Mouse (Mus musculus) cerebellum, adult 11-12 months (tissue): Measurements from ENCODE around the gene Gabbr2.
A peak's percentile ranks its signal among the peaks of the same experiment; 100 is the strongest.

Experiments
- DNase-seq: peaks from one replicate; pipeline ENCODE4 v3.0.0; 2022

Gabbr2 gene

GRCm38 (mm10) chr4:46914606-46915005 is 77.1 kb downstream of the Gabbr2 start:
- DNase-seq, result no peak

GRCm38 (mm10) chr4:46906036-46906691 is 85.5 kb downstream of the Gabbr2 start:
- no peak for DNase-seq

GRCm38 (mm10) chr4:46905152-46905551 is 86.5 kb downstream of the Gabbr2 start:
- DNase-seq, result no peak

GRCm38 (mm10) chr4:46904129-46904528 is 87.5 kb downstream of the Gabbr2 start:
- DNase-seq, result no peak

- no peak for DNase-seq
These were observed 93.1 kb downstream of the Gabbr2 start for GRCm38 (mm10) chr4:46898546-46898945.

GRCm38 (mm10) chr4:46897634-46898399 is 93.9 kb downstream of the Gabbr2 start:
- no peak for DNase-seq

GRCm38 (mm10) chr4:46894144-46894543 is 97.5 kb downstream of the Gabbr2 start:
- DNase-seq, result peak; percentile 62

GRCm38 (mm10) chr4:46889175-46889574 is 102.5 kb downstream of the Gabbr2 start:
- DNase-seq, result no peak

- peak; percentile 54 for DNase-seq
These were observed 105.9 kb downstream of the Gabbr2 start for GRCm38 (mm10) chr4:46885627-46886383.

- DNase-seq, result no peak
These were observed 107.5 kb downstream of the Gabbr2 start for GRCm38 (mm10) chr4:46884132-46884531.

GRCm38 (mm10) chr4:46883546-46883945 is 108.1 kb downstream of the Gabbr2 start:
- peak; percentile 81 for DNase-seq

- peak; percentile 57 for DNase-seq
These were observed 108.6 kb downstream of the Gabbr2 start for GRCm38 (mm10) chr4:46883047-46883446.

GRCm38 (mm10) chr4:46881271-46881670 is 110.4 kb downstream of the Gabbr2 start:
- DNase-seq, result no peak

GRCm38 (mm10) chr4:46879943-46880342 is 111.7 kb downstream of the Gabbr2 start:
- no peak for DNase-seq

GRCm38 (mm10) chr4:46872750-46873149 is 118.9 kb downstream of the Gabbr2 start:
- no peak for DNase-seq

GRCm38 (mm10) chr4:46870157-46870556 is 121.5 kb downstream of the Gabbr2 start:
- no peak for DNase-seq

- DNase-seq, result no peak
These were observed 122.3 kb downstream of the Gabbr2 start for GRCm38 (mm10) chr4:46869380-46869779.

GRCm38 (mm10) chr4:46868921-46869320 is 122.8 kb downstream of the Gabbr2 start:
- DNase-seq, result no peak

- DNase-seq, result no peak
These were observed 123.5 kb downstream of the Gabbr2 start for GRCm38 (mm10) chr4:46868181-46868580.

GRCm38 (mm10) chr4:46867779-46868178 is 123.9 kb downstream of the Gabbr2 start:
- no peak for DNase-seq

- DNase-seq, result no peak
These were observed 125.6 kb downstream of the Gabbr2 start for GRCm38 (mm10) chr4:46866070-46866469.

GRCm38 (mm10) chr4:46863721-46864120 is 128.0 kb downstream of the Gabbr2 start:
- no peak for DNase-seq

- no peak for DNase-seq
These were observed 129.0 kb downstream of the Gabbr2 start for GRCm38 (mm10) chr4:46862677-46863076.

GRCm38 (mm10) chr4:46860586-46860985 is 131.1 kb downstream of the Gabbr2 start:
- DNase-seq, result no peak
